Mouse (Mus musculus): ENCODE data around the gene Tmem179.

The Tmem179 gene

DNA sequence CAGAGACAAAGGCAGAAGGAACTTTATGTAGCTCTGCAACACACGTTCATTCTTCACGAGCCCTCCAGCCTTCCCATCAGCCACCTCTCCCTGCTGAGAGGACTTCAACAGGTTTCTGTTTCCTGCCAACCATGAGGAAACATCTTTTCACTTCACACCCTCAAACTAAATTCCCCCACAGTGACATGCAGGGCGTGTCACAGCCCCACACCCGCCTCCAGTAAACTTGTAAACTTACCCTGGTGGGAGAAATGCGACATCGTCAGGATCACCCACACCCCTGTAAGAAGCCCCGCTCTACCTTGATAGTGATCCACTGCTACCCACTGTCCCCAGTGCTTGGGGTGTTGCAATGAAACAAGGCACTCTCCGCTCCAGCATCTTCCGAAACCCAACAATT is 21.8 kb upstream of the Tmem179 start:
- DNase-seq (ENCODE audit: low spot score in 2 of 2), result no peak

DNA sequence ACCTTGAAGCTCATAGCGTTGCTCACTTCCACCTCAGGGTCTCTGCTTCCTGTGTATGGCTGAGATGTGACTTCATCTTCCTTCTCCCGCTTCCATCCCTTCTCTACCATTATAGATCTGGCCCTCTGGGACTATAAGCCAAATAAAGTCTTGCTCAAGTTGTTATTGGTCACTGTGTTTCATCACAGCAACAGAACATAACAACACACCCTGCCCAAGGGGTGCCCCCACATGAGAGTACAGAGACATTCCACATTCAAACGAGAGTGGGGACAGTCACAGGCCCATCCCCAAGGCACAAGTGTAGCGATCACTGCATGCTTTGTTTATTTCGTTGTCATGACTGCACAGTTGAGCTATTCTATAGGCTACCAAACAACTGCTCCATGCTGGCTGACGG is 20.7 kb upstream of the Tmem179 start:
- DNase-seq (ENCODE audit: low spot score in 2 of 2), result no peak

DNA sequence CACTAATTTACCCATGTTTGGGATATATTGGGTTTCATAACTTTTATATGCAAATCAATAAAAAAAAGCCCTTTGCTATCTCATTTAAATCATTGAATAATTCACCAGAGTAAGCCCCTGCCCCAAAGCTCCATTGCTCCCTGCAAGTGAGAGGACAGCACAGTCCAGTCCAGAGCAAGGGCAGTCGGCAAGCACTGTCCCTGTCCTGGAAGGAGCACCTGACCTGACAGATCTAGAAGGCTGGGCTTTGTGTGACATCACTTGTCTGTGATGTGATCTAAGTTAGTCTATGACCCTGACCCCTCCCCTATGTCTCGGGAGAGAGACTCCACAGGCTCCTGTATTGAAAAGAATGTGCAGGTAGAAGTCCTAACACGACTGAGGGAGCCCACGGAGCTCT is 17.2 kb upstream of the Tmem179 start:
- no peak for DNase-seq (ENCODE audit: low spot score in 2 of 2)

DNA sequence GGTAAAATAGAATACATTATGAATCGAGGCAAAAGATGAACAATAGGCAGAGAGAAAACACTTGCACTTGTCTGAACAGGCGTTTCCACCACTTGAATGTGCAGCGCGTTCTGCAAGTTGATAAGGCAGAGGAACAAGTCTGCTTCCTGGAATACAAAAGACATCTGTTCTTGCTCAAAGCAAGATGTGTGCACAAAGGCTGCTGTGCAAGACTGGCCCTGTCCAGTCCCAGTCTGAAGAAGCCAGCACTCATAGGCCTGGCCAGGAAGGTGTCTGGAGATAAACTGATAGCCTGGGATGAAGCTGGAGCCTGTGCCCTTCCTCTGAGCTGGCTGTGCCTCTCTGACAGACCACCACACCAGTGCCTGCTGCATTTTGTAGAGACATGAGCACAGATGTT is 1.6 kb upstream of the Tmem179 start:
- DNase-seq (ENCODE audit: low spot score in 2 of 2), result no peak

DNA sequence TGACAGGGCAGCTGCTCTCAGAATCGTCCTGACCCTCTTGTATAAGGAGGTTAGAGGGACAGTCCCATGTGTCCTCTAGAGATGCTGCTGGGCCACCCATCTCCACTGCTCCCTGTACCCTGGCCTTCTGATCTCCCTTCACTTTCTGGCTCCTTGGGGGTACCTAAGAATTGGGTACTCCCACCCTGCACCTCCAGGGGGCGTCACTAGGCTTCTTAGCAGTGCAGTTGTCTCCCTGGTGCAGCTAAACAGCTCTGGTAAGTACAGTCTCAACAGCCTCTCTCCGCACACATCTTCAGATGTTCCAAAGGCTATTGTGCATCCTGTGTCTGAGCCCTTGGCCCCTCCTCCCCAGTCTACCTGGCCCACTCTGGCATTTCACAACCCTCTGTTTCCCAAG is 1.6 kb downstream of the Tmem179 start:
- no peak for DNase-seq (ENCODE audit: low spot score in 2 of 2)

DNA sequence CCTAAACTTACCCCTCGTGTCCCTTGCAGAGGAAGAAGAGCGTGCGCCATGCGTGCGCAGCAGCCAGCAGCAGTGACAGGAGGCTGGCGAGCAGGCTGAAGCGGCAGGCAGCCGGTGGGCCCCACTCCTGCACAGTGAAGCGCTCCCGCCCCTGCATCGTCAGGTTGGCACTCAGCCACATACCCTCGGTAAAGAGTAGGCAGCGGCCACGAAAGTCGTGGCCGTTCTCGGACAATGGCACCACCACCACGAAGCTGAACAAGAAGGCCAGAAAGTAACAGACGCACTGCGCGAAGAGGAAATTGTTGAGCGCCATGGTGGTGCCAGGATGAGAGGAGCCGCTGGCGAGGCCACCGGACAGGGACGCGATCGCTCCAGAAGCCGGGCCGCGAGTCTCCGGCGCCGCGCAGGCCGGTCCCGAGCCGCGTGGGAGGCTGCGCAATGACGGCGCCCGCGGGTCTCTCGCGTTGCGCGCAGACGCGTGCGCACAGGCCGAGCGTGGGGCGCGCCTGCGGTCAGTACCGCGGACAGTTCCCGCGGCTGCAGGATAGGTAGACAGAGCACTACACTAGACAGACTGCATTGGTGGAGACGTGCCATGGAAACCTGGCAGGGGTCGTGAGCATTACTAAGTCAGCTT is 5.7 kb downstream of the Tmem179 start:
- peak in 1 of 2 experiments; percentile 67 for DNase-seq (ENCODE audit: low spot score in 2 of 2)

DNA sequence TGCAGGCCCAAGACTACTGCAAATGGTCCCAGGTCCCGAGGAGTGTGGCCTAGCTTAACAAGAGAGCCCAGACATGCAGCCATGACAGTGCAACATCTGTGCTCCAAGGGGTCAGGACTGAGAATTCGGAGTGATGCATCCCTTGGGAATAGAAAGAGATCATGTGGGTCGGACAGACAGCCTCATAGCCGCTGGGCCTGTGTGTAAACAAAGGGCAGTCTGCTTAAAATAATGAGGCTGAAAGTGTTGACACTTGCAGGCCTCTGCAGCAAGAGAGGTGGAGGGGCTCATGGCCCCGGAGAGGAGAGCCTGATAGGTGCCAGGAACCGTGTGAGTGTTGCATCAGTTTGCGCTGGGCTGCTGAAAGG is 6.2 kb downstream of the Tmem179 start:
- no peak for DNase-seq (ENCODE audit: low spot score in 2 of 2)

DNA sequence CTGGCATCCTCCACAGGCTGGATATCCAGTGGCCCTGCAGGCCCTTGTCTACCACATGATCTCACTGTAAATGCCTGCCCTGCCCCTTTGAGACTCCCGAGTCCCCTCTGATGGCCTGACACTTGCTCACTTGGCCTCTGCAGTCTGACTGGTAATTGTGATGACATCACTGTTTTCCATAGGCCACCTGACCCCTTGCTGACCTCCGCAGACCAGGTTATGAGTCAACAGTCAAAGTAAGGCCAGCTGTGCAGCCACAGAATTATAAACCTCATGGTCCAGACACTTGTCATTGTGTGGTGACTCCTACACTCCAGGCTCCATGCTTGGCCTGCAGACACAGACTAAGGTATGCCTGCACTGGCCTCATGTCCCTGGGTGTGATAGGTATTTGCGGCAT is 8.6 kb downstream of the Tmem179 start:
- no peak for DNase-seq (ENCODE audit: low spot score in 2 of 2)

DNA sequence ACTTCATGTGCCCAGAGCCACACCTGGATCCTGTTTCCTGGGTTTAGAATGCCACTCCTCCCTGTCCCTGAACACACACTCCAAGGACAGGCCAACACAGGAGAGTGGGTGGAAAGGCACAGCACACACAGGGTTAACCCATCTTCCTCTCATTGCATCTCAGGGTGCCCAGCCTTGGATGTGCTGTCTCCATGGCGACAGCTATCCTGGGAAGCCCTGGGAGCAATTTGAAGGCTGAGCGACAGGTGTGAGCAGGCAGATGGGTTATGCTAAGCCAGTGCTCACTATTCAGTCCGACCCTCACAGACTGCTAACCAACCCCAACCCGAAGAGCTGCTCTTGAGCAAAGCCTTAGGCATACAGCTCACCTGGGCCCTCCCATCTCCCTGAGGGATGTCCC is 9.3 kb downstream of the Tmem179 start:
- DNase-seq (ENCODE audit: low spot score in 2 of 2), result no peak

DNA sequence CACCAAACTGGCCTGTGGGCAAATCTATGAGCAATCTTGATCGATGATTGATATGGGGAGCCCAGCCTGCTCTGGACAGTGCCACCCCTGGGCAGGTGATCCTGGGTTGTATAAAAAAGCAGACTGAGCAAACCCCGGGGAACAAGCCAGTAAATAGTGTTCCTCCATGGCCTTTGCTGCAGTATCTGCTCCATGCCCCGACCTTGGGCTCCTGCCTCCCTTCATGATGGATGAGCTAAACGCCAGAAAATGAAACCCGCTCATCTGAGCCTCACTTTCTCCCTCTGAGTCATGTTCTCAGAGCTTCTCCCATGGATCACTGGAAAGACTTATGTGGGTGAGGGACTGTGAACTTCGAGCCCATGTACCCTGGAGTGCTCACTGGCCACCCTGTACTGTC is 10.3 kb downstream of the Tmem179 start:
- no peak for DNase-seq (ENCODE audit: low spot score in 2 of 2)

DNA sequence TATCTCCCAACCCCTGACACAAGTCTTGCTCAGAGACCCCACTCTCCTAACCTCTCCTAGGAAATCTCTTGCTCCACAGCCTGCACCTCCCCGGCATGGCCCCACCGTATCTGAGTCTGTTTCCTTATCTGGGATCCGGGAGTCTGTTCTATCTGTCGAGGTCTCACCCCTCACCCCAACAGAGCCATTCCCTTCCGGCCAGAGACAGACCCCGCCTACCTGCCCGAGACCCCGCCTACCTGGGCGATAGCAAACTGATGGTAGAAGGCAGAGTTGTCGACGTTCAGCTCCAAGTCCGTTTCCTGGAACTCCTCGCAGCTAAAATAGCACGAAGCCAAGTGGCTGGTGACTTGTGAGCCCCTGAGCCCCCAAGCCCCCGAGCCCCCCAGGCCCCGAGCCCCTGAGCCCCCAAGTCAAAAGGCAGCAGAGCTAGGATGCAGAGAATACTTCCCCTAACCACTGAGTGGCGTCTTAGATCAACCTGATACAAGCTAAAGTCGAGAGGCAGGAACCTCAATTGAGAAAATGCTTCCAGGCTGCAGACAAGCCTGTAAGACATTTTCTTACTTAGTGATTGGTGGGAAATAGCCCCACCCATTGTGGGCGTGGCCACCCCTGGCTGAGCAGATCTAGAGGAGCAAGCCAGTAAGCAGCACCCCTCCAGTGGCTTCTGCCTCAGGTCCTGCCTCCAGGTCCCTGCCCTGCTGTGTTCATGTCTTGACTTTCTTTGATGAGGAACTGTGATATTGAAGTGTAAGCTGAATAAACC is 13.4 kb downstream of the Tmem179 start:
- DNase-seq (ENCODE audit: low spot score in 2 of 2), result no peak

DNA sequence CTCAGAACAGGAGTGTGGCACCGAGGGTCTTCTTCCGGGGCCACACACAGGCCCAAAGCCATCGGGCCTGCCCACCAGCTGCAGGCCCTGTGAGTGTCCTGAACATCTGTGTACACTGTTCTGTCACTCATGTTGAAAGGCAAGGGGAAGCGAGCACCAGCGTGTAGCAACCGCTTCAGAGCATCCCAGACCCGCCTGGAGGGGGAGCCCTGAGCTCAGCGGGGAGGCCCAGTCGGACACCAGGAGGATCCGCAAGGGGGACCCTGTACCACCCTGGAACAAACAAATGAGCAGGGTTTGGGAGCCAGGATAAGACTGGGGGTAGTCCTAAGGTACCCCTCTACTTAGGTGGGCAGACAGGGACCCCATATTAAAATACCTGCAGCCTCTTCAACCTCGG is 17.9 kb downstream of the Tmem179 start:
- peak in 1 of 2 experiments; percentile 52 for DNase-seq (ENCODE audit: low spot score in 2 of 2)

DNA sequence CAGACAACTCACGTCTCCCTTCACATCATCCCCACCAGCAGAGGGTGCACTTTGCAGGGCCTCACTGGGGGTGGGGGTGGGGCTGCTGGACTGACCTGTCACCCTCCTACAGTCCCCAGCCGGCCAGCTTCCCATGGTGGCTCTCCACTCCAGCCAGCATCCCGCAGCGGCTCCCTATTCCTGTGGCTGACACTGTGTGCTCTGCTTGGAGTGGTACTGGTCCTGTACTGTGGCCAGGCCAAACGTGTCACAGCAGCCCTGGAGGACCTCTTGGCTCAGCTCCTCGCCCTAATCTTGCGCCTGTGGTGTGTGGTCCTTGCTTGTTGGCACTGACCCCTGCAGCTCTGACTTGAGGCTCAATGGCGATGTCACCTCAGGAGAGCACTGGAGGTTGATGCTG is 18.8 kb downstream of the Tmem179 start:
- DNase-seq (ENCODE audit: low spot score in 2 of 2), result no peak

DNA sequence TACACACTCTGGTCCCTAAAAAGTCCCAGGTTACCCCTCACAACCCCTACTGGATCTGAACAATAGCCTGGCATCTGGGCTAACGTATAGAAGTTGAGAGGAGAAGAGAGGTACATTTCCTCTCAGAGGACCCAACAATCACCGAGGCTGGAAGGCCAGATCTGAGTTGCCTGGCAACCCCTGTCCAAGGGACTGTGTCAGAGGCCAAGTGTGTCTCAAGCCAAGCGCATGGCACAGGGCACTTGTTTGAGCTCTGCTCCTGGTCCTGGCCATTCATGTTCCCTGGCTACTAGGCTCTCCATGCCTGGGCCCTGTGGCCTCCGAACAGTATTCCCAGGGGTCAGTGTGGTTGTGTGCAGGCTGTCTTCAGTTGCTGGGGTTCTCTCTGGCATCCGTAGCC is 20.4 kb downstream of the Tmem179 start:
- no peak for DNase-seq (ENCODE audit: low spot score in 2 of 2)

DNA sequence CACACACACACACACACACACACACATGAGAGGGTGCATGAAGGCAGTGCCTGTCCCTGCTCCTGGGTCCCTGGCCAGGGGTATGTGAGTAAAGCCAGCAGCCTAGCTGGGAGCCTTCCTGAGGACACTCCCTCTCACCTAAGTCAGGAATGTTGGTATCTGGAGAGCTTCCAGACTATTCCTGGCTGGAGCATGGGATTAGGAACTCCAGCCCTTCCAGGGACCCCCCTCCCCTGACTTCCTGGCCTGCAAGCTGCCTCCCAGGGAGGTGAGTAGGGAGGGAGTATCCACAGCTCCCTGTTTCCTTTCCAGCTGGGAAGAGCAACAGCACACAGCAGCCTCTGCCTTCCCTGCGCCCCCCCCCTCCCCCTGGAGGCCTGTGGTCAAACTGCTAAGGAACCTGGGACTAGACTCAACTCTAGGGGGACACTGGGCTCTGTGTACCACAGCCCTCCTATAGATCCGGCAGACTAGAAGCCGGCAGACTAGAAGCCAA is 26.1 kb downstream of the Tmem179 start:
- no peak for DNase-seq (ENCODE audit: low spot score in 2 of 2)

DNA sequence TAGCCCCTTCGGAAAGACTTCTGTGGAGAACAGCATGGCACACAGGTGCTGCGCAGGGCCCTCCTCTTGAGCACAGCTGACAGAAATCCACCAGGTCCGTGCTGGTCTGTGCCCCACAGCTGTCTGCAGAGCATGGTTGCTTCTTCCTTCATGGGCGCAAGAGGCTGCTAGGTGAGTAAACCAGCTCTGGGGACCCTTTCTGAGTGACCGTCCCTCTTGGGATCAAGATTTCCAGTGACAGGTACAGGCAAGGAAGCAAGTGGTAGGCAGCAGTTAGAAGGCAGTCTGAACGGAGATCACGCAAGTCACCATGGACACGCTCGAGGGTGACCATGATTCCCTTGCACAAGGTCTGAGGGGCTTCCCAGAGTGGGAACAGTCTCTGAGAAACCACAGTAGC is 27.0 kb downstream of the Tmem179 start:
- DNase-seq (ENCODE audit: low spot score in 2 of 2), result no peak

DNA sequence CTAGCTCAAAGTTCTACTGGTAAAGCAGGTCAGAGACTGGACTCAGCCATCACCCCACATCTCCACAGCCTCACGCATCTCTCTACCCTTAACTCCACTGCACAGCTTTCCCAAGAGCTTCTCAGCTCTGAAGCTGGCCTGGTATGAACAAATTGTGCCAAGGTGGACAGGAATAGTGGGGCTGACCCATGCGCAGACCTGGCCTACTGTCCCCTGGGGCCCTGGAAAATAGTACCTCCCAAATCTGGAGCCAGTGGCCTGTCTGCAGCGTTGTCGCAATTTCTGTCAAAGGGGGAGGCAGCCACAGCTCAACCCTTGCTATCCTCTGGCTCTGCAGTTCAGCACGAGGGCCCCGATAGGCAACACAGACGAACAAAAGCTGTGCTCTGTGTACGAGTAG is 27.4 kb downstream of the Tmem179 start, which contains the start of gene A530016L24Rik:
Gene A530016L24Rik, plus strand, starts transcription at position 315 of the 400 bp plus-strand sequence.
- no peak for DNase-seq (ENCODE audit: low spot score in 2 of 2)

DNA sequence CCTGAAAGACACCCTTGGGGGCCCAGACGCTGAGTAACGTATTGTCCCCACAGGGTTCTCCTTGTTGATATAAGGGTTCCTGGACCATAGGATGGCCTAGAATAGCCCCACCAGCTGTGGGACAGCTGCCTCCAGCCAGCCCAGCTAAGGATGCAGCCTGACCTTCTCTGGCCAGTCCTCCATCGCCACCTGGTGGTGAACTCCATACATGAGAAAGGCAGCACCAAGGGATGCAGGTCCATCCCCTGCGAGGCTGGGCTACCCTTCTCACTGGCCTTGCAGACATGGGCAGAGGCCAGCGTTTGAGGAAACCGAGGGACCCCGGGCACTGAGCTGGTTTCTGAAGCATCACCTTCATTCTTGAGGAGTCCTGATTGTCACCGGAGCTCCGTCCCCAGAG is 42.8 kb downstream of the Tmem179 start:
- DNase-seq (ENCODE audit: low spot score in 2 of 2), result peak; percentile 33 to 84

DNA sequence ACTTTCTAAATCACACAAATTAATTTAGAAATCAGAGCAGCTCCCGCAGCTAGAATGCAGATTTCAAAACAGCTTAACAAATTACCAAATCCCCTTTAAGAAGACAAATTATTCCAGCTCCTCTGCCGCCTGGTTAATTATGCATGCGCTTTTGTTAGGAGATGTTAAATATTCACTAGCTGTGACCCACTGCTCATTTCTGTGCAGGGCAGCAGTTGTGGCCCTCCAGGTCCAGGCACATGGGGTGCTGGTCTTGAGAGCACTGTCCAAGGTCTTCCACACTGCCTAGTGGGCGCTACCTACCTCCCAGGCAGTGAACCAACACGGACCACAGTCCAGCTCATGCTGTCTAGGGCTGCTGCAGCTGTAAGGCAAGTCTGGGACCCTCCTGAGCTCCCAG is 46.3 kb downstream of the Tmem179 start:
- no peak for DNase-seq (ENCODE audit: low spot score in 2 of 2)

DNA sequence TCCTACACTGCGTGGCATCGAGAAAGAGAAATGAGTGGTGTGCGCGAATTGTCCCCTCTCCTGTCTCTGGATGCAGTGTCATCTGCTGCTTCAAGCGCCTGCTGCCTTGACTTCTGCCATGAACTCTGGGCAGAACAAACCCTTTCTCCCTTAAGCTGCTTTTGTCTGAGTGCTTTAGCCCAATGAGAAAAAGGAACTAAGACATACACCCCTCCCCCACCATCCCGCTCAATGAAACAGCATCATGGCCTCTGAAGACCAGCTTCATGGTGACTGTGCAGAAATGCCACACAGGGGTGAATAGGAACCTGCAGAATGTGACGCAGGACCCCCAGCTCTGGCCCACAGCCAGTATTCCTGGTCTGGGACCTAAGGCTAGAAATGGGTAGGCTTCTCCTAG is 47.2 kb downstream of the Tmem179 start:
- no peak for DNase-seq (ENCODE audit: low spot score in 2 of 2)

DNA sequence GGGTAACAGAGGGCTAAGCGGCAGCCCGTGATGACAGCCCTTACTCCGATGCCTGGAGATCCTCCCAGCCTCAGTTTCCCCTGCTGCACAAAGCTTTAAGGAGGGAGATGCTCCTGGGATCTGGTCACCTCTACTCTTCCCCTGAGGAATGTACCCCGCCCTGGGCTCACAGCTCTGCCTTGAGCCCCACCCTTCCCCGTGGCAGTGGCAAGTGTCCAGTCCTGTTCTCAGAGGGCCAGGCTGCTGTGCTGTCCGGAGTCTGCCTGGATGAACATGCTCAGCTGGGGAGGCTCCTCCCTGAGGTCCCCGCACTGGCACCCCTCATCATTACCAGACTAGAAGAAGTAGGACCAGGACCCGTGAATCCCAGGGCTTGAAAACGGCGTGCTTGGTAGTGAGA is 49.2 kb downstream of the Tmem179 start:
- no peak for DNase-seq (ENCODE audit: low spot score in 2 of 2)

DNA sequence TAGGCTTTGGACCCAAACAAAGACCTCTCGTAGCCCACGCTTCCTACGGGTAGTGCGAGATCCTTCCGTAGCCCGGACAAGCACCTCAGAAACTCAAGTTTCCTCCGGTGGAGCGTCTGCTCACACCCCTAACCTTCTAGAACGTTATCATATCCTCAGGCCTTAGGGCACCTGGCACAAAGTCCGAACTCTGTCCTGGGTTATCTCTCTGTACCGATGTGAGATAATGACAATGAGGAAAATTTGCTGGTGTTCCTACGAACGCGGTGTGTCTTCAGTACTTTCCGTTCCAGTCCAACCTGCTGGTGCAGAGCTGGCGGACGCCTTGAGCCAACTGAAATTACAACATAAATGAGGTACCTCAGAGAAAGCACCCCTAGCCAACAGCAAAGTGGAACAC is 50.6 kb downstream of the Tmem179 start:
- no peak for DNase-seq (ENCODE audit: low spot score in 2 of 2)

DNA sequence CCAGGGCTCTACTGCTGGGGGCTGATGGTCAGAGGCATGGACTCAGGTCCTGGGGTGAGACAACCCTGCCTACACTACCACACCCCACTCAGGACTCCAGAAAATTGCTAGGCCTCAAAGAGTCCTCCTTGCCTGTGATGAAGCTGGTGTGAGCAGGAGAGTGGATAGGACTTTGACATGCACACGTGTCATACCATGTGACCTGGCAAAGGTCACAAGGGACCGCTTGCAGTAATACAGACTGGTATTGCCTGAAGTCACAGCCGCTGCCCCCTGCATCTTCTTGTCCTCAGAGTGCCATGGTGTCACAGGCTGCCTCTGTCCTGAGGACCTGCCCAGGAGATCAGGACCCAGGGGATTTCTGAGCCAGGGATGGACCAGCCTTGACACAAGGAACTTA is 52.0 kb downstream of the Tmem179 start:
- DNase-seq (ENCODE audit: low spot score in 2 of 2), result no peak

All from left cerebral cortex, adult 9 months (tissue).